Comparison of ENCODE assay signal across 23 mouse cellular contexts in the genomic region with DNA sequence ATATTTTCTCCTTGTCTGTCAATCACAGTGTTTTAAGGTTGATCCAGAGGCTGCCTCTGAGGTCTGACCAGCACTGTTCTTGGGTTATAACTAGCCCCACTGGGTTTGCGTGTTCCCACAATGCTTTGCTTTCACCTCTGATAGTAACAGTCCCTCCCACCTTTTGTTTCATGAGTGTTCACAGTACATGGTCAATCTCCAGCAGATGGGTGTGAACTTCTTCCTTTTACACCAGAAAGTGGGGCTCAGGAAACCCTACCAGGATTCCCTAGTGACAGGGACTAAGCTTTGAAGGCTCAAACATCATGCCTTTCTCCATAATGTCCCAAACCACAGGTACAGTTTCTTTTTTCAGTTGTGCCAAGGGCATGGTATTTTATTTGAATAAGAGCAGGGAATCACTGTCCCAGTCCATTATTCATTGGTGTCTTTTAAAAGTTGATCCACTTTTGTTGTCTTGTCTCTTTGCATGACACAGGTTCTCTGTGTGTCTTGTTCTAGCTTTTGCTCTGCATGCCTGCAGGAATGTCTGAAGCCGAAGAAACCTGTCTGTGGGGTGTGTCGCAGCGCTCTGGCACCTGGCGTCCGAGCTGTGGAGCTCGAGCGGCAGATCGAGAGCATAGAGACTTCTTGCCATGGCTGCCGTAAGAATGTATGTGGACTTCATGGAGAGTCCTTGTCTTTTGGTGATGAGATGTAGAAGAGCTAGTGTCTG. TPM values are rescaled to one million over a fixed set of nuclear protein-coding genes. Genes with fewer than 3 reads are reported as not detected.
DNase-seq lines count a peak whose midpoint lies in the region; ATAC-seq lines count a peak whose summit lies in the region.
"Had no signal": no experiment of that assay in that cellular context is flagged by ENCODE, and none has a peak within 500 bp of the region (broad histone marks: within the 10 kb centered on the region; RNA-seq: fewer than 3 reads in every experiment).

No protein-coding gene starts in this region.

- H3K4me2 ChIP-seq in embryonic facial prominence, embryonic 13.5 days, result no peak overlapping the region
- 0 out of 2 replicates have a peak overlapping the region, but pooled peaks have one; percentile 10 for H3K4me2 ChIP-seq in hindbrain, embryonic 14.5 days (replicated peaks)
- no peak overlapping the region for H3K4me2 ChIP-seq in midbrain, embryonic 15.5 days
- H3K4me2 ChIP-seq: hindbrain, embryonic 12.5 days; limb, embryonic 15.5 days had no signal

- peak overlapping the region; percentile 28; the same call in 1 of the 2 replicates for H3K9ac ChIP-seq in embryonic facial prominence, embryonic 13.5 days
- H3K9ac ChIP-seq in hindbrain, embryonic 14.5 days, result peak overlapping the region; percentile 20; the same call in 1 of the 2 replicates
- H3K9ac ChIP-seq in midbrain, embryonic 15.5 days, result 0 out of 2 replicates have a peak overlapping the region, but pooled peaks have one; percentile 11
- H3K9ac ChIP-seq: limb, embryonic 15.5 days had no signal

- no peaks in the 10 kb centered on the region for H3K9me3 ChIP-seq in embryonic facial prominence, embryonic 13.5 days
- H3K9me3 ChIP-seq in embryonic facial prominence, embryonic 10.5 days, result no peaks in the 10 kb centered on the region
- H3K9me3 ChIP-seq in hindbrain, embryonic 14.5 days (ENCODE audit: control insufficient read depth, low read length), result no peaks in the 10 kb centered on the region
- no peaks in the 10 kb centered on the region for H3K9me3 ChIP-seq in hindbrain, embryonic 10.5 days
- no peaks in the 10 kb centered on the region for H3K9me3 ChIP-seq in midbrain, embryonic 15.5 days
- no peaks in the 10 kb centered on the region for H3K9me3 ChIP-seq in midbrain, embryonic 10.5 days (replicated peaks)
- H3K9me3 ChIP-seq: forebrain, embryonic 10.5 days; heart, embryonic 10.5 days; hindbrain, embryonic 12.5 days; limb, embryonic 15.5 days; megakaryocyte, embryonic 14.5 days had no signal

- no peak overlapping the region for H3K27ac ChIP-seq in embryonic facial prominence, embryonic 13.5 days
- no peak overlapping the region for H3K27ac ChIP-seq in embryonic facial prominence, embryonic 10.5 days (replicated peaks)
- H3K27ac ChIP-seq in hindbrain, embryonic 14.5 days, result no peak overlapping the region
- no peak overlapping the region for H3K27ac ChIP-seq in hindbrain, embryonic 10.5 days
- no peak overlapping the region for H3K27ac ChIP-seq in midbrain, embryonic 15.5 days
- no peak overlapping the region for H3K27ac ChIP-seq in midbrain, embryonic 10.5 days (replicated peaks)
- H3K27ac ChIP-seq: forebrain, embryonic 10.5 days; heart, embryonic 10.5 days; hindbrain, embryonic 12.5 days; kidney, postnatal 0 days; limb, embryonic 15.5 days; stomach, postnatal 0 days had no signal

- no peaks in the 10 kb centered on the region for H3K27me3 ChIP-seq in embryonic facial prominence, embryonic 13.5 days
- no peaks in the 10 kb centered on the region for H3K27me3 ChIP-seq in embryonic facial prominence, embryonic 10.5 days (replicated peaks; ENCODE audit: low read depth, poor library complexity, severe bottlenecking)
- no peaks in the 10 kb centered on the region for H3K27me3 ChIP-seq in hindbrain, embryonic 14.5 days (ENCODE audit: control insufficient read depth, insufficient read depth, low read length)
- no peaks in the 10 kb centered on the region for H3K27me3 ChIP-seq in hindbrain, embryonic 10.5 days (ENCODE audit: insufficient read depth, poor library complexity, severe bottlenecking)
- H3K27me3 ChIP-seq in midbrain, embryonic 15.5 days (replicated peaks), result no peaks in the 10 kb centered on the region
- H3K27me3 ChIP-seq in midbrain, embryonic 10.5 days (ENCODE audit: low read depth, poor library complexity, severe bottlenecking), result no peaks in the 10 kb centered on the region
- H3K27me3 ChIP-seq: hindbrain, embryonic 12.5 days; limb, embryonic 15.5 days; megakaryocyte, embryonic 14.5 days had no signal

- DNase-seq in embryonic facial prominence, embryonic 10.5 days (ENCODE audit: low spot score), result no peak
- DNase-seq in hindbrain, embryonic 14.5 days (ENCODE audit: low spot score), result no peak
- DNase-seq in hindbrain, embryonic 10.5 days (ENCODE audit: low spot score), result no peak
- no peak for DNase-seq in midbrain, embryonic 10.5 days (ENCODE audit: low spot score)
- no peak for DNase-seq in frontal cortex, postnatal 10 days (ENCODE audit: low spot score in 2 of 2)
- DNase-seq: adrenal gland, postnatal 10 days; heart, postnatal 10 days; kidney, adult 2 months; left cerebral cortex, postnatal 4 days; lung, adult 18-20 months; lung, postnatal 14 days; right cerebral cortex, postnatal 14 days; thymus, adult 2 months; thymus, postnatal 4 days had no signal

- H3K4me3 ChIP-seq in embryonic facial prominence, embryonic 13.5 days, result no peak overlapping the region
- no peak overlapping the region for H3K4me3 ChIP-seq in embryonic facial prominence, embryonic 10.5 days
- no peak overlapping the region for H3K4me3 ChIP-seq in hindbrain, embryonic 14.5 days (replicated peaks; ENCODE audit: low read length)
- no peak overlapping the region for H3K4me3 ChIP-seq in hindbrain, embryonic 10.5 days
- no peak overlapping the region for H3K4me3 ChIP-seq in midbrain, embryonic 15.5 days
- no peak overlapping the region for H3K4me3 ChIP-seq in midbrain, embryonic 10.5 days
- H3K4me3 ChIP-seq: forebrain, embryonic 10.5 days; heart, embryonic 10.5 days; hindbrain, embryonic 12.5 days; limb, embryonic 15.5 days had no signal

- peaks cover 26% of the 10 kb centered on the region for H3K4me1 ChIP-seq in embryonic facial prominence, embryonic 13.5 days
- H3K4me1 ChIP-seq in embryonic facial prominence, embryonic 10.5 days, result peaks cover 34% of the 10 kb centered on the region
- H3K4me1 ChIP-seq in hindbrain, embryonic 14.5 days (replicated peaks; ENCODE audit: control insufficient read depth, insufficient read depth, low read length), result peaks cover 25% of the 10 kb centered on the region
- peaks cover 33% of the 10 kb centered on the region for H3K4me1 ChIP-seq in hindbrain, embryonic 10.5 days (replicated peaks)
- peaks cover 31% of the 10 kb centered on the region for H3K4me1 ChIP-seq in midbrain, embryonic 15.5 days
- peaks cover 32% of the 10 kb centered on the region for H3K4me1 ChIP-seq in midbrain, embryonic 10.5 days

- no peak for ATAC-seq in embryonic facial prominence, embryonic 13.5 days (ENCODE audit: insufficient number of reproducible peaks, insufficient read depth, low FRiP score, low TSS enrichment, low read depth)
- no peak for ATAC-seq in hindbrain, embryonic 14.5 days (ENCODE audit: low FRiP score)
- ATAC-seq in midbrain, embryonic 15.5 days (replicated peaks), result no peak

- WGBS in embryonic facial prominence, embryonic 13.5 days, result 93% methylated on average over 10 of the region's 10 CpGs
- WGBS in embryonic facial prominence, embryonic 10.5 days, result 94% methylated on average over 10 of the region's 10 CpGs
- WGBS in hindbrain, embryonic 14.5 days, result 94% methylated on average over 10 of the region's 10 CpGs
- WGBS in hindbrain, embryonic 10.5 days, result 96% methylated on average over 10 of the region's 10 CpGs
- 95% methylated on average over 10 of the region's 10 CpGs for WGBS in midbrain, embryonic 15.5 days
- 96% methylated on average over 10 of the region's 10 CpGs for WGBS in midbrain, embryonic 10.5 days

- H3K36me3 ChIP-seq in embryonic facial prominence, embryonic 13.5 days, result peaks cover 55% of the 10 kb centered on the region
- peaks cover 72% of the 10 kb centered on the region for H3K36me3 ChIP-seq in embryonic facial prominence, embryonic 10.5 days (replicated peaks)
- H3K36me3 ChIP-seq in hindbrain, embryonic 14.5 days (replicated peaks; ENCODE audit: control insufficient read depth, insufficient read depth), result peaks cover 48% of the 10 kb centered on the region
- H3K36me3 ChIP-seq in hindbrain, embryonic 10.5 days, result peaks cover 71% of the 10 kb centered on the region
- H3K36me3 ChIP-seq in midbrain, embryonic 15.5 days (replicated peaks), result peaks cover 17% of the 10 kb centered on the region
- peaks cover 70% of the 10 kb centered on the region for H3K36me3 ChIP-seq in midbrain, embryonic 10.5 days

RNA-seq across cellular contexts. Expression of a gene that starts 14.0 kb away (rescaled TPM):
- polyA plus RNA-seq in embryonic facial prominence, embryonic 13.5 days (2015; fragmentation: Nextera tagmentation; extraction: Ambion mirVana), result 15.4 TPM in 2 replicates
- polyA plus RNA-seq in embryonic facial prominence, embryonic 10.5 days (2016; fragmentation: Nextera tagmentation; extraction: Ambion mirVana), result 19.6 TPM in 2 replicates
- 27.3 and 29.6 TPM in 2 replicates for polyA plus RNA-seq in hindbrain, embryonic 14.5 days (2014; fragmentation: Nextera tagmentation; extraction: Ambion mirVana)
- 20.1 and 25.1 TPM in 2 replicates for polyA plus RNA-seq in hindbrain, embryonic 10.5 days (2016; fragmentation: Nextera tagmentation; extraction: Ambion mirVana)
- polyA plus RNA-seq in midbrain, embryonic 15.5 days (2015; fragmentation: Nextera tagmentation; extraction: Ambion mirVana), result 34.3 and 34.7 TPM in 2 replicates
- polyA plus RNA-seq in midbrain, embryonic 10.5 days (2016; fragmentation: Nextera tagmentation; extraction: Ambion mirVana), result 19.1 and 23.5 TPM in 2 replicates

RNA-seq across cellular contexts. Expression of a gene that starts 14.3 kb away (rescaled TPM):
- polyA plus RNA-seq in embryonic facial prominence, embryonic 13.5 days (2015; fragmentation: Nextera tagmentation; extraction: Ambion mirVana), result 88.4 and 91.9 TPM in 2 replicates
- polyA plus RNA-seq in embryonic facial prominence, embryonic 10.5 days (2016; fragmentation: Nextera tagmentation; extraction: Ambion mirVana), result 133 and 142 TPM in 2 replicates
- polyA plus RNA-seq in hindbrain, embryonic 14.5 days (2014; fragmentation: Nextera tagmentation; extraction: Ambion mirVana), result 110 and 115 TPM in 2 replicates
- polyA plus RNA-seq in hindbrain, embryonic 10.5 days (2016; fragmentation: Nextera tagmentation; extraction: Ambion mirVana), result 137 TPM in 2 replicates
- 131 and 140 TPM in 2 replicates for polyA plus RNA-seq in midbrain, embryonic 15.5 days (2015; fragmentation: Nextera tagmentation; extraction: Ambion mirVana)
- polyA plus RNA-seq in midbrain, embryonic 10.5 days (2016; fragmentation: Nextera tagmentation; extraction: Ambion mirVana), result 139 and 154 TPM in 2 replicates

RNA-seq across cellular contexts. Expression of a gene that starts 31.3 kb away (rescaled TPM):
- polyA plus RNA-seq in embryonic facial prominence, embryonic 13.5 days (2015; fragmentation: Nextera tagmentation; extraction: Ambion mirVana), result 113 and 129 TPM in 2 replicates
- 86.3 and 93.8 TPM in 2 replicates for polyA plus RNA-seq in embryonic facial prominence, embryonic 10.5 days (2016; fragmentation: Nextera tagmentation; extraction: Ambion mirVana)
- 5.5 and 7.5 TPM in 2 replicates for polyA plus RNA-seq in hindbrain, embryonic 14.5 days (2014; fragmentation: Nextera tagmentation; extraction: Ambion mirVana)
- 45.3 and 45.5 TPM in 2 replicates for polyA plus RNA-seq in hindbrain, embryonic 10.5 days (2016; fragmentation: Nextera tagmentation; extraction: Ambion mirVana)
- 5.1 and 6.4 TPM in 2 replicates for polyA plus RNA-seq in midbrain, embryonic 15.5 days (2015; fragmentation: Nextera tagmentation; extraction: Ambion mirVana)
- 30.0 and 36.1 TPM in 2 replicates for polyA plus RNA-seq in midbrain, embryonic 10.5 days (2016; fragmentation: Nextera tagmentation; extraction: Ambion mirVana)
